Mouse (Mus musculus): ENCODE measurements around the gene Kcnj5. TPM values are rescaled to one million over a fixed set of nuclear protein-coding genes. Genes with fewer than 3 reads are reported as not detected.

Kcnj5 gene
- polyA plus RNA-seq, 1 experiment from 2014 or later: 0.45 TPM

- no peak overlapping the region for H3K27ac ChIP-seq (replicated peaks; ENCODE audit: low read depth, low read length)
- H3K36me3 ChIP-seq (ENCODE audit: control insufficient read depth, insufficient read depth, low read length): no peaks in the 10 kb centered on the region
- H3K4me2 ChIP-seq (ENCODE audit: low read length): no peak overlapping the region
- 66% methylated on average over 5 of the region's 5 CpGs for WGBS
- DNase-seq: no peak
- no peaks in the 10 kb centered on the region for H3K9me3 ChIP-seq (ENCODE audit: control insufficient read depth, low read length)
- no peak for ATAC-seq (ENCODE audit: low FRiP score, low TSS enrichment)
- H3K4me1 ChIP-seq (ENCODE audit: control insufficient read depth, insufficient read depth, low read length): peaks cover 16% of the 10 kb centered on the region; the same call in 1 of the 2 replicates
- peaks cover 16% of the 10 kb centered on the region; the same call in 1 of the 2 replicates for H3K27me3 ChIP-seq (ENCODE audit: control insufficient read depth, insufficient read depth, low read length)
- no peak overlapping the region for H3K4me3 ChIP-seq (replicated peaks; ENCODE audit: low read depth, low read length)
- no peak overlapping the region for H3K9ac ChIP-seq (replicated peaks; ENCODE audit: low read length)
These were observed 3.3 kb downstream of the Kcnj5 start for GRCm38 (mm10) chr9:32340831-32341230.

GRCm38 (mm10) chr9:32335389-32336150, 8.6 kb downstream of the Kcnj5 start:
- no peak for ATAC-seq (ENCODE audit: low FRiP score, low TSS enrichment)

GRCm38 (mm10) chr9:32331162-32331561, 13.0 kb downstream of the Kcnj5 start:
- ATAC-seq (ENCODE audit: low FRiP score, low TSS enrichment): no peak
- DNase-seq: no peak
- no peaks in the 10 kb centered on the region for H3K9me3 ChIP-seq (ENCODE audit: control insufficient read depth, low read length)
- no peak overlapping the region for H3K4me3 ChIP-seq (replicated peaks; ENCODE audit: low read depth, low read length)
- WGBS: 83% methylated on average over 5 of the region's 5 CpGs
- H3K9ac ChIP-seq (replicated peaks; ENCODE audit: low read length): no peak overlapping the region
- no peaks in the 10 kb centered on the region for H3K27me3 ChIP-seq (ENCODE audit: control insufficient read depth, insufficient read depth, low read length)
- H3K27ac ChIP-seq (replicated peaks; ENCODE audit: low read depth, low read length): no peak overlapping the region
- H3K4me1 ChIP-seq (ENCODE audit: control insufficient read depth, insufficient read depth, low read length): no peaks in the 10 kb centered on the region
- no peaks in the 10 kb centered on the region for H3K36me3 ChIP-seq (ENCODE audit: control insufficient read depth, insufficient read depth, low read length)
- no peak overlapping the region for H3K4me2 ChIP-seq (ENCODE audit: low read length)

More at GRCm38 (mm10) chr9:32335389-32336150, 8.6 kb downstream of the Kcnj5 start:
- no peak for DNase-seq
- Histone ChIP-seq H3K27ac (replicated peaks; ENCODE audit: low read depth, low read length) (no peak overlapping the region), H3K36me3 (ENCODE audit: control insufficient read depth, insufficient read depth, low read length) (no peaks in the 10 kb centered on the region), H3K4me2 (ENCODE audit: low read length) (no peak overlapping the region), H3K9me3 (ENCODE audit: control insufficient read depth, low read length) (no peaks in the 10 kb centered on the region), H3K4me3 (replicated peaks; ENCODE audit: low read depth, low read length) (no peak overlapping the region), H3K4me1 (ENCODE audit: control insufficient read depth, insufficient read depth, low read length) (peaks cover 8% of the 10 kb centered on the region; the same call in 1 of the 2 replicates), H3K27me3 (ENCODE audit: control insufficient read depth, insufficient read depth, low read length) (no peaks in the 10 kb centered on the region), H3K9ac (replicated peaks; ENCODE audit: low read length) (no peak overlapping the region)
- 85% methylated on average over 13 of the region's 13 CpGs for WGBS

- Histone ChIP-seq H3K4me3 (replicated peaks; ENCODE audit: low read depth, low read length) (no peak overlapping the region), H3K9me3 (ENCODE audit: control insufficient read depth, low read length) (no peaks in the 10 kb centered on the region), H3K36me3 (ENCODE audit: control insufficient read depth, insufficient read depth, low read length) (no peaks in the 10 kb centered on the region), H3K4me2 (ENCODE audit: low read length) (no peak overlapping the region), H3K4me1 (ENCODE audit: control insufficient read depth, insufficient read depth, low read length) (no peaks in the 10 kb centered on the region), H3K27ac (replicated peaks; ENCODE audit: low read depth, low read length) (no peak overlapping the region), H3K9ac (replicated peaks; ENCODE audit: low read length) (no peak overlapping the region), H3K27me3 (ENCODE audit: control insufficient read depth, insufficient read depth, low read length) (no peaks in the 10 kb centered on the region)
- 93% methylated on average over 4 of the region's 4 CpGs for WGBS
- no peak for ATAC-seq (ENCODE audit: low FRiP score, low TSS enrichment)
- DNase-seq: no peak
These were observed 15.4 kb downstream of the Kcnj5 start for GRCm38 (mm10) chr9:32328777-32329176.

- no peak overlapping the region for H3K4me3 ChIP-seq (replicated peaks; ENCODE audit: low read depth, low read length)
- H3K27me3 ChIP-seq (ENCODE audit: control insufficient read depth, insufficient read depth, low read length): no peaks in the 10 kb centered on the region
- 59% methylated on average over 7 of the region's 7 CpGs for WGBS
- H3K27ac ChIP-seq (replicated peaks; ENCODE audit: low read depth, low read length): no peak overlapping the region
- DNase-seq: no peak
- H3K9me3 ChIP-seq (ENCODE audit: control insufficient read depth, low read length): no peaks in the 10 kb centered on the region
- H3K36me3 ChIP-seq (ENCODE audit: control insufficient read depth, insufficient read depth, low read length): no peaks in the 10 kb centered on the region
- H3K9ac ChIP-seq (replicated peaks; ENCODE audit: low read length): no peak overlapping the region
- no peak overlapping the region for H3K4me2 ChIP-seq (ENCODE audit: low read length)
- H3K4me1 ChIP-seq (ENCODE audit: control insufficient read depth, insufficient read depth, low read length): no peaks in the 10 kb centered on the region
- no peak for ATAC-seq (ENCODE audit: low FRiP score, low TSS enrichment)
These were observed 20.5 kb downstream of the Kcnj5 start for GRCm38 (mm10) chr9:32323610-32324009.

DNA sequence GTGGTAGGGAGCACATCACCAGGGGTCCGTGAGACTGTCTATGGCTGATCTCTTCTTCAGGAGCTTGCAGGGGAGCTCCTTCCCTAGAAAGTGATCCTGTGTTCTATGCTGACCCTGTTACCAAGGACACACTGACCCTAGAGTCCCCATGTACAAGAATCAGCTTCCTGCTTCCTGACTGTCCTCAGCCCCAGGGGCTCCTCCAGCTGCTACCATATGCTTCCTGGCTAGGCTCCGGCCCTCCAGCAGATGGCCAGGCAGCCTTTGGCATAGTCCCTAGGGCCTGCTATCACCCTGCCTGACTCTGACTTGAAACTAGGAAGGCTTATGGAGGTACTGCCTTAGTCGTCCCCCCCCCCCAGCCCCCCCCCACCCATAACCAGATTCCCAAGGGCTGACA, 24.0 kb downstream of the Kcnj5 start:
- Histone ChIP-seq H3K4me1 (ENCODE audit: control insufficient read depth, insufficient read depth, low read length) (no peaks in the 10 kb centered on the region), H3K36me3 (ENCODE audit: control insufficient read depth, insufficient read depth, low read length) (no peaks in the 10 kb centered on the region), H3K9ac (replicated peaks; ENCODE audit: low read length) (no peak overlapping the region), H3K4me3 (replicated peaks; ENCODE audit: low read depth, low read length) (no peak overlapping the region), H3K4me2 (ENCODE audit: low read length) (no peak overlapping the region), H3K27me3 (ENCODE audit: control insufficient read depth, insufficient read depth, low read length) (no peaks in the 10 kb centered on the region), H3K27ac (replicated peaks; ENCODE audit: low read depth, low read length) (no peak overlapping the region), H3K9me3 (ENCODE audit: control insufficient read depth, low read length) (no peaks in the 10 kb centered on the region)
- DNase-seq: no peak
- ATAC-seq (ENCODE audit: low FRiP score, low TSS enrichment): no peak
- 54% methylated on average over 3 of the region's 3 CpGs for WGBS

- H3K4me1 ChIP-seq (ENCODE audit: control insufficient read depth, insufficient read depth, low read length): no peaks in the 10 kb centered on the region
- H3K9me3 ChIP-seq (ENCODE audit: control insufficient read depth, low read length): no peaks in the 10 kb centered on the region
- H3K9ac ChIP-seq (replicated peaks; ENCODE audit: low read length): no peak overlapping the region
- no peak overlapping the region for H3K4me3 ChIP-seq (replicated peaks; ENCODE audit: low read depth, low read length)
- H3K36me3 ChIP-seq (ENCODE audit: control insufficient read depth, insufficient read depth, low read length): no peaks in the 10 kb centered on the region
- H3K4me2 ChIP-seq (ENCODE audit: low read length): no peak overlapping the region
- ATAC-seq (ENCODE audit: low FRiP score, low TSS enrichment): no peak
- 93% methylated on average over 3 of the region's 3 CpGs for WGBS
- H3K27ac ChIP-seq (replicated peaks; ENCODE audit: low read depth, low read length): no peak overlapping the region
- H3K27me3 ChIP-seq (ENCODE audit: control insufficient read depth, insufficient read depth, low read length): no peaks in the 10 kb centered on the region
- no peak for DNase-seq
These were observed 28.2 kb downstream of the Kcnj5 start for GRCm38 (mm10) chr9:32315999-32316398.

GRCm38 (mm10) chr9:32314071-32314470, 30.1 kb downstream of the Kcnj5 start:
- 87% methylated on average over 3 of the region's 3 CpGs for WGBS
- Histone ChIP-seq H3K9ac (replicated peaks; ENCODE audit: low read length) (no peak overlapping the region), H3K4me2 (ENCODE audit: low read length) (no peak overlapping the region), H3K4me3 (replicated peaks; ENCODE audit: low read depth, low read length) (no peak overlapping the region), H3K27me3 (ENCODE audit: control insufficient read depth, insufficient read depth, low read length) (no peaks in the 10 kb centered on the region), H3K4me1 (ENCODE audit: control insufficient read depth, insufficient read depth, low read length) (no peaks in the 10 kb centered on the region), H3K9me3 (ENCODE audit: control insufficient read depth, low read length) (no peaks in the 10 kb centered on the region), H3K27ac (replicated peaks; ENCODE audit: low read depth, low read length) (no peak overlapping the region), H3K36me3 (ENCODE audit: control insufficient read depth, insufficient read depth, low read length) (no peaks in the 10 kb centered on the region)
- DNase-seq (no peak), ATAC-seq (ENCODE audit: low FRiP score, low TSS enrichment) (no peak)

- no peaks in the 10 kb centered on the region for H3K9me3 ChIP-seq (ENCODE audit: control insufficient read depth, low read length)
- DNase-seq (no peak), ATAC-seq (ENCODE audit: low FRiP score, low TSS enrichment) (no peak)
- no peak overlapping the region for H3K27ac ChIP-seq (replicated peaks; ENCODE audit: low read depth, low read length)
- WGBS: 67% methylated on average over 4 of the region's 4 CpGs
- H3K27me3 ChIP-seq (ENCODE audit: control insufficient read depth, insufficient read depth, low read length): no peaks in the 10 kb centered on the region
- no peak overlapping the region; the same call in 1 of the 2 replicates for H3K4me2 ChIP-seq (ENCODE audit: low read length)
- no peak overlapping the region for H3K9ac ChIP-seq (replicated peaks; ENCODE audit: low read length)
- no peaks in the 10 kb centered on the region for H3K36me3 ChIP-seq (ENCODE audit: control insufficient read depth, insufficient read depth, low read length)
- H3K4me3 ChIP-seq (replicated peaks; ENCODE audit: low read depth, low read length): no peak overlapping the region
- H3K4me1 ChIP-seq (ENCODE audit: control insufficient read depth, insufficient read depth, low read length): no peaks in the 10 kb centered on the region
These were observed 31.9 kb downstream of the Kcnj5 start for GRCm38 (mm10) chr9:32312208-32312607.

All from midbrain, embryonic 14.5 days (tissue).